Mouse (Mus musculus): ENCODE measurements around the gene Fam181a.

Gene Fam181a

DNA sequence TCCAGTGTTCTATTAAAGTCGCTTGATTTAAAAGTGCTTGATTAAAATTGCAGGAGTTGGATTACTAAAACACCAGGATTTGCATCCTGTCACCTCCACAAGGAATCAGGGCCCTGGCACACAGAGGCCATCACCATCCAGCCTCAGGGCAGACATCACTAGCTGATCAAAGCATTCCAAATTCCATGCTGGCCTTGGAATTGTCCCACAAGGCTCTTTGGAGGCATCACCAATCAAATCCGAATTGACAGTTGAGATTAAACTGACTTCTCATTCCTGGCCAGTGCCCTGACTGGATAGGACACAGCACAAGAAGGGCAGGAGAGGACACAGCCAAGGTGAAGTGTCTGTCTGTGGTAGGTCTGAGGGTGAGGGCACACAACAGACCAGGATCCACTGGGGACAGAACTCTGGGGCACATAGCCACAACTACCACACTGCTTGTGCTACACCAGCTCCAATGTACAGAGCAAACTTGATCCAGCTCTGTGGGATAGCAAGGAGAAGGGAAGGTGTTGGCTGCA lies at the start of gene Fam181a:
TSS of gene Fam181a (plus strand) at position 232 of the 524 bp plus-strand sequence.
- DNase-seq = no peak

DNA sequence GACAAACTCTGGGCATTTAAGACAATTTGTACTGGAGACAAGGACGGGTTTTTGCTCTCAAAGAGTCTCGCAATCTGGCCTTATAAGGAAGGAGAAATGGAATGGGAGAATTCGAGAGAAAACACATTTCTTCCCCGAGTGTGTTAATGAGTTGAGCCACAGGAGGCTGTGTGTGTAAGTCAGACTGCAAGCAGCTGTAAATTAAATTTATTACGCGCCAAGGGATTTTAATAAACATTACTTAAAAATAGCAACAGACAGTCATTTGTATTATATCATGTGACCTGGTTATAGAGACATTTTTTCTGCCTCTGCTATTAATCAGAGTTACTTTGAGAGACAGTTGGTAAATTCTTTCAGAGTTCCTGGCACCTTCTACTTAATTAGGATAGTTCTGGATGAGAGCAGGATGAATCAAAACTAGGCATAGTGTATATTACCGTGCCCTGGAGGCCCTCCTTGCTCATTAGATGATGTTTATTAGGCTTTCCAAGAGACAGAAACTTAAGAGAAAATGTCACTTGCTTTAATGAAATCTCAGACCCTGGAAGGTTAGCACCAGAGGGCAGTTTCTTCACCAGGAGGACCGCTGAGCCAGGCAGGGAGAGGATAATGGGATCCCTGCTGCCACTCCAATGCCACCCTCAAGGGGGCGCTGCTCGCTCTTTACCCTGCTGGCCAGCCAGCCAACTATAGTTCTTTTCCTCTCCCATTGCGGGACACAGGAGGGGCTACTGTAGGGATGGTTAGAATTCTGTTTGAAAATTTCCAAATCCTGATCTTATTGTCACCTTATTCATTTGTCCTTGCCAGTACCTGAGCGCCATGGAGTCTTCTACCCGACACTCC lies 48.5 kb upstream of the Fam181a start:
- DNase-seq = peak; percentile 63

DNA sequence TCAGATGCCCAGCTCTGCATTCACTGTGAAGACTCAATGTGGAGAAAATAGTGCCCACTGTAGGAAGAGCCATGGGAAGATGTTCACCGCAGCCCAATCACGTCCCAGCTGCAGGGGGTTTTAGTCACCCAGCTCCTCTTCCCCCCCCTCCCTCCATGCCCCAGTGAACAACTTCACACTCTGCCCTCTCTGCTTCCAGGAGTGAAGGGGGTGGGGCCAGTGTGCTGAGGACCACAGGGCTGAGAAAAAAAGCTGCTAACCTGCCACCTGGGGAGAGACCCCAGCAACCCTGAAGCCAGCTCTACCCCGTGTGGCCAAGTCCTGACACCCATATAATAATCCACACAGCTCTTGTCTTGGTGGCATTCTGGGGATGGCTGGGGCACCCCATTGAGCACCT lies 44.2 kb upstream of the Fam181a start:
- DNase-seq = no peak

DNA sequence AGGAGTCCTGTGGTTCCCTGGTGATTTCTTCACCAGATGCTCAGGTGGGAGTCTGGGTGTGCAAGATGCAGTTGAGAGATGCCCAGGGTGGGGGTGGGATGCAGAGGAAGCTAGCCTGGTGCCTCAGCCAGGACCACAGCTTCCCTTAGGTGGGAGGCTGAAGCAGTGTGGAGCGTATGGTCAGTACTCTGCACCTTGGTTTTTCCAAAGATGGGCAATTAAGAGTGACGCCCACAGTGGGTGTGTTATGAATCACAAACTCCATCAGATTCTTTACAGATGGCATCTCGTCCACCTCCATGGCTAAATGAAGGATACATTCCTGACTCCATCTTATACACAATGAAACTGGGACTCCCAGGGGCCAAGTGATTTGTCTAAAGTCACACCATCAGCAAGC lies 38.6 kb upstream of the Fam181a start:
- DNase-seq = no peak

DNA sequence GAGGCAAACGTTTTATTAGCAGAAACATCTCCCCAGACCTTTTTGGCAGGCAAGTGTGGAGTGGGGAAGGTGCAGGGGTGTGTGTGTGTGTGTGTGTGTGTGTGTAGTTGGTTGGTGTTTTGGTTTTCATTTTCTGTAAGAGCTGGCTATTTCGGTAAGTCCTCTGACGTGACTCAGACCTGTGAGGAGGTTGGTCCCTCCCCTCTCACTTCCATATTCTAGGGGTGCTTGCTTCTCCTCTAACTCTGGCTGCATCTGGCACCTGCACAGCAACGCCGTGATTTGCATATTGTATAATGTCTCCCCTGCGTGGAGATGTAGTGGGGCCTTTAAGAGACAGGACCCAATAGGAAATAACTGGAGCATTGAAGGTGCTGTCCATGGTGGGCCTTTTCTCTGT lies 37.7 kb upstream of the Fam181a start:
- DNase-seq = no peak

DNA sequence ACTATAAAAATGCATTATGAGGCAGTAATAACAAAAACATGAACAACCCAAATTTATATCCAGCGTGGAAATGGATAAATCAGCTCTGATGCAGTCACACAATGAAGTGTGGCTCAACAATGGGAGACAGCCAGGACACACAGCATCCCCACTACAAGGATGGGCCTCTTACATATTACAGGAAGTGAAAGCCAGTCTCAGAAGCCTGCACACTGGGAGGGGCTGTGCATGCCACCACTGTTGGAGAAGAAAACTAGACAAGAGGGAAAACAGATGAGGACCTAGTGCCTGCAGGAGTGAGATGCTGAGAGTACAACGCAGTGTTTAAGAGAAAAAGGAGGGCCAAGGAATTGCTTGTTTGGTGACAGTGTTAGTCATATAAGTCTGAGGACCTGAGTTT lies 37.0 kb upstream of the Fam181a start:
- no peak for DNase-seq

DNA sequence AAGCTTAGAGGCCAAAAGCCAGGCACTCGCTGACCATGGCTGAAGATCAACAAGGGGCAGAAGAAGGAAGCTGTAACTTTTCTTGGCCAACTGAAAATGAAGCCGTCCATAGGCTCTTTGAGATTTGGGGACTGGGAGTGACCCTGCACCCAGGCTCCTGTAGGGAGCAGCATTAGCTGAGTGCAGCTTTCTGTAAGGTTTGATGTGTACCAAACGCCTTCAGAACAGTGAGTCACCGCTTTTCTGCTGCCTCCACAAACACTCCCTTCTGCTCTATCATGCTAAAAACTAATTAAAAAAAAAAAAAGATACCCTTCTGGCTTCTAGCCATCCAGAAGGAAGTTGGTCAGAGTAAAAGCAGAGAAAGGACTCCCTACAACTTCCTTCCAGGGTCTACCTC lies 34.4 kb upstream of the Fam181a start:
- no peak for DNase-seq

DNA sequence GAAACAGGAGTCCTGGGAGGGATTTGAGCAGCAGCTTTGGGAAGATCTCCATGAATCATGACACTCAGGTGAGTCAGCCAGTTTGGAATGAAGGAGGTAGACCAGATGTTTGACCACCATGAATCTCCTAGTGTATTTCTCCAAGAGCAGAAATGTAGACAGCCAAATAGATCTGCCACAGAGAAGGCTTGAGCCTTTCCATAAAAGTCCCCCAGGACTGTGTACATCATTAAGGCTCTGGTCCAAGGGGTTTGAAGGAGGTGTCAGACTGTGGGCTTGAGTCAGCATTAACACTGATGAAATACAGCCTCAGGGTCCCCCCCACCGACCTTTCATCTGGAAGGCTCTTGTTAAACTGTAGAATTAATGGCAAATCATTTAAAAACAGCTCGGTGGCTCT lies 29.3 kb upstream of the Fam181a start:
- DNase-seq = no peak

DNA sequence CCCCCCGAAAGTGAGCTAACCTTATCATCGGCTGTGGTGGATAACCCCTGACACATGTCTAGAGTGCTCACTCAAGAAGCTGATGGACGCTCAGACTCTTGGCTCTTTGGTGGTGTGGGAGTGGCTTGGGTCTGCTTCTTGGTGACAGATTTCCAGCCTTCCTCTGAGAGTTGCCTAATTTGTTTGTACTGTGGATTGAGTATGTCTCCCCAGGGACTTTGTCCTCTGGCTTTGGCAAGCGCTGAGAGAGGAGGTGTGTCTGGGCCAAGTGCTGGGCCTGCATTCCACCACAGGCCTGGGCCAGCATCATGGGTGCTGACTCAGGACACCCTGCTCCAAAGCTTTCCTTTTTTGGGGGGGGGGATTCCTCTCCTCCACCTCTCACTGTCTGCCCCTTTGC lies 28.9 kb upstream of the Fam181a start:
- DNase-seq = no peak

DNA sequence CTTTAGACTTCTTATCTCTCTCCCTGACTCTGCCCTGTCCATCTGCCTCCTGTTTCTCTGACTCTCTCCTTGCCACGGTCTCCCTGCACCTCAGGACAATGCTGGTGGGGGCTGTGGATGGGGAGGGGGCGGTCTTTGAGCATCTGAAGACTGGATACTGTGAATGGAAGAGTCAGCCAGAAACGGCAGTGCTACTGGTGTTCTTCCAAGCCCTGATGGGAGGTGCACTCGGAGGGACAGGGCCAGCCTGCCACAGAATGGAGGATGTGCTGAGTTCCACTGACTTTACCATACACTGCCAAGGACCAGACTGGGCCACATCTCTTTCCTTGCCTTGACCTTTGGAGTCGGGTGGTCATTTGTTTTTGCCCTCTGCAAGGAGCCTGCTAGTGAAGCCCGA lies 27.8 kb upstream of the Fam181a start:
- DNase-seq = no peak

DNA sequence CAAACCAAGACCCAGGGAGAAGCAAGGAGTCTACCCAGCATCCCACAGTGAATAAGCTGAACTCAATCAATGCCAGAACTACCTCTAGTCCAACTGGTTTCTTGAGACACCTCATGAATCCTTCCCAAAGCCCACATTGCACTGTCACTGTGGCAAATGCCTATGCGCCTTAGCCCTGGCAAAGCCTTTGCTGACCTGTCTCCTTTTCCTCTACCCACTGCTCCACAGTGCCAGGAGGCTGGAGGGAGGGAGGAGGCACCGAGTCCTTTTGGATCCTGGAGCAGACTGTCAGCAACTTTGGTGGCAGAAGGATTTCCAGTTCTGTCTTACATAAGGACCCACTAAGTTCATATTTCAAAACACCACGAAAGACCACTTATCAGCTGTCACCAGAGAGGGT lies 27.4 kb upstream of the Fam181a start:
- DNase-seq = no peak

DNA sequence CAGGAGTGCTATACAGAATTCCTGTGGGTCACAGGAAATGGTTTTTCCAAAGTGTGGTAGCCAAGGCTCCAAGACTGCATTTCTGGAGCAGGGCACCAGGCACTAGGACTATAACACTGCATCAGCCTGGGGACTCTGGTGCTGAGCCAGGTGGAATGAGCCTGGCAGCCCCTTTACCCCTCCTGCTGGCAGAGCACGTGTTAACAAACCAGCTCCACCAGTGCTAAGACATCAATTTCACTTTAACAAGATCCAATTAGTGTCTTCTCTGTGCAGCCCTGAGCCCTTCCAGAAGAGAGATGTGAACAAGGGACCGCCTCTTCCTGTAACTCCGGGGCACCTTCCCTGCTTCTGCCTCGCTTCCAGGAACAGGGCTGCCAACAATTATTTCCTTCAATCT lies 23.5 kb upstream of the Fam181a start:
- DNase-seq = no peak

DNA sequence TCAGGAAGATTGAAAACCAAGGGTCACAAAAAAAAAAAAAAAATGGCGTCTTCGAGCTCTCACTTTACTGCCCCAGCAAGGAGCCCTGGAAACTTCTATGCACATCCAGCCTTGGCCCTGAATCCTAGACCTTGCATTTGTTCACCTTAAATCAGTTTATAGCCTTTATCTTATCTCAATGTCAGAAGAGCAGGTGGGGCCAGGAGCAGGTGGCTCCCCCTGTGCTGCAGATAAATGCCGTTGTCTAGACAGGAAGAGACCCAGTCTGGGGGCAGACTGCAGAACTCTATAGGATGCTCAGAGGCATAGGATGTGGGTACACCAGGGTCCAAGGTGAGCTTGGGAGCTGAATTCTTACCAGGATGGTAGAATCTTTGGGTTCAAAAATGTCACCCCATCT lies 18.4 kb upstream of the Fam181a start:
- DNase-seq = peak; percentile 50

DNA sequence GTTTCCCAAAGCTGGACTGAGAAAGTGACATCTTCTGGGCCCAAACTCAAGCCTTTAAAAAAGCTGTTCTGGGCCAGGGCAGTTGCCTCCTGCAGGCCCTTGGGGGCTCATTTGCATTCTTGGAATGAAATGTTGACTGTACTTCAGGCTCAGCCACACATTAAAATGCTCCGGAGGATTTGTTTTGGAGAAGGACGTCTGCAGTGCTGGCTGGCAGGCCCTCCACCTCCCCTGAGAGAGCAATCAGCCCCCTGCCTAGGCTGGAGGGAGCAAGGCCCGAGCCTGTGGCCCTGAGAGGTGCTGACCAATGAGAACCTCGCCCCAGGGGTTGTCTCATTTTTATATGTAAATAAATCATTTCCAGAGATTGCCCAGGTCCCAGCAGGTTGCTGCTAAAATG lies 14.5 kb upstream of the Fam181a start:
- no peak for DNase-seq

DNA sequence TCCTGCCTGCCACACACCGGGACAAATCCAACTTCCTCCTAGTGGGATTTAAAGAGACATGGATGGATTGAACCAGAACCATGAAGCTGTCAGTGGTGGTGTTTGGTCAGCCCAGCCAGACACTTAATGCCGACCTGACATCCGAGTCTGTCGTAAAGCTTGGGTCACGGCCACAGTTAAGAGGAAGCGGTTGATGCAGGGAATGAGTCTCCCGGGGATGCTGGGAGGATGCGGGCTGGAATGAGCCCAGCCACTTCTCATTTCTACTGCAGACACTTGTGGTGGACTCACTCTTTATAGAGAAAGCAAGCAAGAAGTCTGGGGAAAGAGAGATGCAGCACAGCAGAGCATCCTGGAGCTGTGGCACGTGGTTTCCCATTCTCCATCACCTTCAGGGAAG lies 10.3 kb upstream of the Fam181a start:
- no peak for DNase-seq

DNA sequence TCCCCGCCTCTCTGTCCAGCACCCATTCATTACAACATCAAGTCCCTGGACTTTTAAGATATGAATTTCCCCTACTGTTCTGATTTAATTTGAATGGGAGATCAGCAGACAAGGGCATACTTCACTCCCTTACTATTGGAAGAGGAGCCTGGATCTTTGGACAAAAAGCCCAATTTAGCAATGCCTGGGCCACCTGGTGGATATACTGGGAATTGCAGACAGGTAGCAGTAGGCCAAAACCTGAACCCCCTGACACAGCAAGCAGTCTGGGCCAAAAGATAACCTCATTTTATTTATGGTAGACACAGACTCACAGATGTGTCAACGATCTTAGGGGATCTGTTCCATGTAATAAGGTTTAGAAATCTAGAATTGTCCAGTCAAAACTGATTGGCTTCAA lies 9.1 kb upstream of the Fam181a start:
- DNase-seq = peak; percentile 79

DNA sequence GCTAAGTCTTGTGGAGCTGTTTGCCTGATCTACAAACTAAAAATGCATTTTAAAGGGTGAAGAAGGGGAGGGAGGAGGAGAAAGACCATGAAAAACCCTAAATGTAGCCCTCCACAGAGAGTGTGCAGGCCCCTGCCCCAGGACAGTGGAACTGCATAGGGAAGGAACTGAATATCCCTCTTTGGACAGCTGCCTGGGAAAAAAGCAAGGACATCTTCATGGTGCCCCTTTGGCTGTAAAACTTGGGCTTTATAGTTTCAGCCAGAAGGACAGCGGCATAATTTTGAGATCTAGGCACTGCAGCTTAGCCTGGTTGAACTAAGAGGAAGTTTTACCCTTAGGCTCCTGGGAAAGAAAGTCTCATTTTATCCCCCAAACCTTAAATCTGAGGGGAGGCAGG lies 7.8 kb upstream of the Fam181a start:
- DNase-seq = no peak

DNA sequence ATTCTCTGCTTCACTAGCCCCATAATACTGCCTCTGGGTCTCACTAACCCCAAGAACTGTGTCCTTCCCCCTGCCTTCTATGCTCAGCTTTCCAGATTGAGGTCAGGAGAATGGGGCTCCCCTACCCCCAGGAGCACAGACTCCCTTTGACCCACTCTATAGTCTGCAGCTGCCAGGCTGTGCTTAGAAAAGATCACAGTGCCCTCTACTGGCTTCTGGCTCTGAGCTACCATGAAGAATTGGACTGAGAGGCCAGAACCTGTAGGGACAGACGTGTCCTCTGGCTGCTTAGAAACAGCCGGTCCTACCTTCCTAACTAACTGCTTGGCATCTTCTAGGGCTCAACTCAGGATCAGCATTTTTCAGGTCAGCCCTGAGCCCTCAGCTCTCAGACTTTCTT lies 4.6 kb upstream of the Fam181a start:
- DNase-seq = no peak

DNA sequence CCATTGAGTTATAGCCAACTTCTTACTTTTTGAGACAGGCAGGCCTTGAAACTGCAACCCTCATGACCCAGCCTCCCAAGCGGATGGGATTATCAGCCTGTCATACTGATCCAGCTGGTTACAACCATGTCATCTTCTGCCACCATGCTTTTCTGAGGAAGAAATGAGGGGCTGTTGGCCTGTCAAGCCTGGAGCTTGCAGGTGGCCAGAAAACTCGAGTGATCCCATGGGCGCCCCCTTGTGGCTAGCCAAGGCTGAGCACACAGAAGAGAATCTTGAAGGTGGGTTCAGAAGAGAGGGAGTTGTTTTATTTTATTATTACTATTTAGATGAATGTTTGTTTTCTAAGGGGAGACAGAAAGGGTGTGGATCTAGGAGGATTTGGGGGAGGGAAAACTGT lies 4.1 kb upstream of the Fam181a start:
- DNase-seq = peak; percentile 86

DNA sequence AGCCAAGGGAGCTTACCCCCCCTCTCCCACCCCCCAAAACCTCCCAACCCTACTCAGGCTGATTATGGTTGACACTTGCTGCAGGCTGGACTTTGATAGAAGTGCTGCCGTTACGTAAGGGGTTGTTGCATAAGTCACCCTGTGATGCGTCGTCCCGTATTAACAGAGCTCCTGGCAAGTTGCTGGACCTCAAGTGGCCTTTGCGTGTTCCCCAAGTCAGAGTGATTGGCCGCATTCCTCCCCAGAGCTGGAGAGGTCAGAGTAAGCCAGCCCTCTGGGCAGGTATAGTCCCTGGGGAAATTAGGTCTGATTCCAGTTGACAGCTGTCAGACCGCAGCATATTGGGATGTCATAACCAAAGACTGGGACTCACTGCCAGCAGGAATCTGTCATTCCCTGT lies 1.1 kb downstream of the Fam181a start:
- no peak for DNase-seq

DNA sequence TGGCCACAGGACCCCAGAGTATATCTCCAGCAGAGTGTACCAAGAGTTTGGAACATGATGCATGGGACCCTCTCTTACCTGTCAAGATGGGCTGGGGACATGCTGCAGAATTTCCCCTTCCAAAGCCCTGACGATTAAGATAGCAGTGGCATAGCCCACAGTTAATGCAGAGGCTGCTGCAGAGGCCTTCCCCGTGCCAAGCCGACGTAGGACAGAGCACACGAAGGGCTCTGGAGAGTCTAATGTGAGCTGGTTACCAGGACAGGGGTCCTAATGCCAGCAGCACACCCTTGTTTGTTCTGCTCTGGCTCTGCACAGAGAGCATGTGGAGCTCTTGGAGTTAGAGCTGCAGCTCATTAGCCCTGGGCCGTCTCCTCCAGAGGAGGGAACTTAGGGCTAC lies 2.5 kb downstream of the Fam181a start:
- DNase-seq = no peak

DNA sequence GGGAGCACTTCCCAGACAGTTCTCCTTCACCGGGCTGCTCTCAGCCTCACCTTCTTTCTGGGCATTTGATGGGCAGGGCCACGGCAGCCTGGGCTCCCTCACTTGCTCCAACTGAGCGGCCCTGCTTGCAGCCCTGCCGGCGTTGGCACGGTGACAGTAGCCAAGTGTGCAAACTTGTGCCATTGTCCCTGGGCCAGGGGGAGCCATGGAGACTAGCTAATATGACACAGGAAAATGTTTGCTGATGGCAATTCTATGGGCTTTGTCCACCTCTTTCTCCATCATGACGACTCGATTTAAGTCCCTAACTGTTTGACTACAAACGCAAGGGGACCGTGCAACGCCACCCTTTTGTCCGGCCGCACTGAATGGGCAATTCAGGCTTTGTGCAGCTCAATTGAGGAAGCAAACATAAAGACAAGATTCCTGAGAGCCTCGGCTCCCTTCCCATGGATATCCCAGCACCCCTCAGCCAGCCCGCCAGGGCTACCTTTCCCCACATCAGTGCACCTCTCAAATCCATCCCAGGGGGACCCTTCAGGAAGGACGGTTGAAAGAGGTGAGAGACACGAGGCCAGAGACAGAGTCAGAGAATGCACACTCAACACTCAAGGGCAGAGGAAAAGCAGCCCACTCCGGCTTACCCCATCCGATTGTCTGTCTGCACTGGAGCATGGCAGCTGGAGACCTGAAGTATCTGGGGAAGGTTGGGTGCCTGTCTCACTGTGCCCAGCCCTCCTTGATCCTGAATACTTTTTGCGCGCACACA lies 3.3 kb downstream of the Fam181a start:
- no peak for DNase-seq

DNA sequence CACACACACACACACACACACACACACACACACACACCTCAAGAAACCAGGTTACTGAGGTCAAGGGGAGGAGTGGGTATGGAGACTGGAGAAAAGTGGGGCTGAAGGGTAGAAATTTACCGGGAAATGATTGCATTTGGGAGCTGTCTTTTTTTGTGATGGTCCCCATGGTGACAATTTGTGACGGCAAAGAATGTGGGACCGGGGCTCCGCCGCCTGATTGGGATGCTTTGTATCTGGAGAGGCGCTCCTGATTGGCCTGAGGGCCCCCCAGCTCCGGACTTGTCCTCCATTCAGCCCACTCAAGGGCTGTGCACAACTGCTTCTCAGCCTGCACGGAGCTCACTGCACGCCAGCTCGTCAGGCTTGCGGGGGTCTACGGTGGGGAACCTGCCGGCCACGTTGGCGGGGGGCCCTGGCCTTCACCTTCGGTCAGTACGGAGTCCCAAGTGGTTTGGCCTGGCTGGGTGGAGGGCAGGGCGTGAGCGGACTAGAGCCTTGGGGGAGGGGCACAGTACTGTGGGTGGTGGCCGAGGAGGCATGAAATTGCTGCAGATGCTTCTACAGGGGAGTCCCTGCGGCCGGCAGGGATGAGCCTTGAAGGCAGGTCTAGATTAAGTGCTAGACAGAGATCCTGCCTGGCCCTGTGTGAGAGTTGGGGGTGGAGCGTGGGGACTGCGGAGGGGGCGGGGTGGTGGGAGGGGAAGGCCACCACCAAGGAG lies 4.0 kb downstream of the Fam181a start:
- no peak for DNase-seq

Data from thymus, postnatal 4 days (tissue).